Mouse (Mus musculus): ENCODE measurements around the gene Ttll5. TPM values are rescaled to one million over a fixed set of nuclear protein-coding genes. Genes with fewer than 3 reads are reported as not detected.

The Ttll5 gene
- polyA plus RNA-seq, 1 experiment: 88.4 TPM

DNA sequence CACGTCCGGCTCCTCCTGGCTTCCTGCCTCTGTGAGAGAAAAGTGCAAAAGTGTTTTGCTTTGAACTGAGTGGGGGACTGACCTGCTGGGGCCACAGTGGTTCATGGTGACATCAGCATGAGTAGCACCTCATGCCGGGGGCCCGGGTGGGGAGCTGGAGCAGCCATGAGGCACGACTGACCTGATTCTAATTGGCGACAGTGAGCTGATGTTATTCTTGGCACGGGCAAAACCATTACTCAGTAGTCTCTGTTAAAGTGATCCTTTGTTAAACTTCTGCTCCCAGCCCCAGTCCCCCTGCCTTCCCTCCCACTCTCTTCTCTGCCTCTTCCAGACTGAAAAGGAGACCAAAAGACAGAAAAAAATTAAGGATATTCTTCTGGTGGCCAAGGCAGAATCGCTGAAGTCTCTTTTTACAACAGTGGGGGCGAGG lies 176.2 kb downstream of the Ttll5 start:
- 33% methylated on average over 9 of the region's 9 CpGs for WGBS
- no peak overlapping the region for H3K27ac ChIP-seq (ENCODE audit: insufficient read depth, low read length)

GRCm38 (mm10) chr12:86001120-86001655 lies 176.7 kb downstream of the Ttll5 start:
- no peak for DNase-seq
- Histone ChIP-seq H3K27ac (ENCODE audit: insufficient read depth, low read length) (no peak overlapping the region), H3K4me3 (replicated peaks; ENCODE audit: insufficient read depth, low read depth, low read length) (no peak overlapping the region), H3K4me1 (ENCODE audit: control insufficient read depth, insufficient read depth, low read length) (no peaks in the 10 kb centered on the region), H3K27me3 (ENCODE audit: control insufficient read depth, insufficient read depth, low read length) (no peaks in the 10 kb centered on the region)
- TF ChIP-seq POLR2A (IDR thresholded peaks at IDR 0.05; ENCODE audit: borderline replicate concordance, insufficient read depth, low read length): no peak
- no peak for TF ChIP-seq CTCF (IDR thresholded peaks at IDR 0.05; ENCODE audit: borderline replicate concordance, insufficient read depth, low read depth, low read length)
- 64% methylated on average over 7 of the region's 7 CpGs for WGBS

More for the DNA sequence above, 176.2 kb downstream of the Ttll5 start:
- Histone ChIP-seq H3K4me1 (ENCODE audit: control insufficient read depth, insufficient read depth, low read length) (no peaks in the 10 kb centered on the region), H3K27me3 (ENCODE audit: control insufficient read depth, insufficient read depth, low read length) (no peaks in the 10 kb centered on the region), H3K4me3 (replicated peaks; ENCODE audit: insufficient read depth, low read depth, low read length) (no peak overlapping the region)
- DNase-seq: peak in 1 of 2 experiments; percentile 24
- TF ChIP-seq POLR2A (IDR thresholded peaks at IDR 0.05; ENCODE audit: borderline replicate concordance, insufficient read depth, low read length): no peak
- no peak for TF ChIP-seq CTCF (IDR thresholded peaks at IDR 0.05; ENCODE audit: borderline replicate concordance, insufficient read depth, low read depth, low read length)

DNA sequence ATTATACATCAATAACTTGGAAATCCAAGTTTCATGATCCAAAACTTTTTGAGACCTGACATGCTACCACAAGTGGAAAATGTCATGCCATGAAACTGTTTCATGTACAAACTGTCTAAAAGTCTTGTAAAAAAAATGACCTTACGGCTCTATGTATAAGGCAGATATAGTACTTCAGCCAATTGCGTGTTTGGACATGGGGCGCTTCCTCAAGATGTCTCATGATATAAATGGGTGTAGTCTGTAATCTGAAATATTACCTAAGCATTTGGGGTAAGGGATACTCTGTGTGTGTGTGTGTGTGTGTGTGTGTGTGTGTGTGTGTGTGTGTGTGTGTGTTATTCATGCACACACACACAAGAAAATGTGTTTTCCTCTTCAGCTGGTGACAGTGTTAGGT lies 180.2 kb downstream of the Ttll5 start:
- TF ChIP-seq CTCF (IDR thresholded peaks at IDR 0.05; ENCODE audit: borderline replicate concordance, insufficient read depth, low read depth, low read length) (no peak), POLR2A (IDR thresholded peaks at IDR 0.05; ENCODE audit: borderline replicate concordance, insufficient read depth, low read length) (no peak)
- over 99% methylated on average over 3 of the region's 3 CpGs for WGBS
- no peaks in the 10 kb centered on the region for H3K27me3 ChIP-seq (ENCODE audit: control insufficient read depth, insufficient read depth, low read length)
- H3K27ac ChIP-seq (ENCODE audit: insufficient read depth, low read length): no peak overlapping the region
- no peaks in the 10 kb centered on the region for H3K4me1 ChIP-seq (ENCODE audit: control insufficient read depth, insufficient read depth, low read length)
- DNase-seq: no peak
- no peak overlapping the region for H3K4me3 ChIP-seq (replicated peaks; ENCODE audit: insufficient read depth, low read depth, low read length)

GRCm38 (mm10) chr12:86007377-86007776 lies 182.9 kb downstream of the Ttll5 start:
- 75% methylated on average over 3 of the region's 3 CpGs for WGBS
- Histone ChIP-seq H3K27ac (ENCODE audit: insufficient read depth, low read length) (no peak overlapping the region), H3K4me3 (replicated peaks; ENCODE audit: insufficient read depth, low read depth, low read length) (no peak overlapping the region), H3K4me1 (ENCODE audit: control insufficient read depth, insufficient read depth, low read length) (no peaks in the 10 kb centered on the region), H3K27me3 (ENCODE audit: control insufficient read depth, insufficient read depth, low read length) (no peaks in the 10 kb centered on the region)
- no peak for DNase-seq
- TF ChIP-seq CTCF (IDR thresholded peaks at IDR 0.05; ENCODE audit: borderline replicate concordance, insufficient read depth, low read depth, low read length) (no peak), POLR2A (IDR thresholded peaks at IDR 0.05; ENCODE audit: borderline replicate concordance, insufficient read depth, low read length) (no peak)

DNA sequence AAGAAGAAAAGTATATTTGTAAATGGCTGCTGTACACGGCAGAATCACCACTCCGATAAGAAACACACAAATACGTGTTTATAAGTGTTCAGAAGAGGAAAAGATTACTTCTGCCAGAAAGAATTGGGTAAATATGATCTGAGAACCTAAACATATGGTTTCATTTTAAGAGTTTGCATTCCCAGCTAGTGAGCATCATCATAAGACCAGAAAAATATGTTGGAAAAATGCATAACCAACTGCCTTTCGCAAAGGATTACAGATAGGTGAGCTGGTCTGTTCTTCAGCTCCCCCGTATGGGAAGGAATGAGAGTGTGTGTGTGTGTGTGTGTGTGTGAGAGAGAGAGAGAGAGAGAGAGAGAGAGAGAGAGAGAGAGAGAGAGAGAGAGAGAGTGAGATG lies 186.2 kb downstream of the Ttll5 start:
- no peak for DNase-seq
- no peak overlapping the region for H3K4me3 ChIP-seq (replicated peaks; ENCODE audit: insufficient read depth, low read depth, low read length)
- TF ChIP-seq POLR2A (IDR thresholded peaks at IDR 0.05; ENCODE audit: borderline replicate concordance, insufficient read depth, low read length): no peak
- TF ChIP-seq CTCF (IDR thresholded peaks at IDR 0.05; ENCODE audit: borderline replicate concordance, insufficient read depth, low read depth, low read length): no peak

DNA sequence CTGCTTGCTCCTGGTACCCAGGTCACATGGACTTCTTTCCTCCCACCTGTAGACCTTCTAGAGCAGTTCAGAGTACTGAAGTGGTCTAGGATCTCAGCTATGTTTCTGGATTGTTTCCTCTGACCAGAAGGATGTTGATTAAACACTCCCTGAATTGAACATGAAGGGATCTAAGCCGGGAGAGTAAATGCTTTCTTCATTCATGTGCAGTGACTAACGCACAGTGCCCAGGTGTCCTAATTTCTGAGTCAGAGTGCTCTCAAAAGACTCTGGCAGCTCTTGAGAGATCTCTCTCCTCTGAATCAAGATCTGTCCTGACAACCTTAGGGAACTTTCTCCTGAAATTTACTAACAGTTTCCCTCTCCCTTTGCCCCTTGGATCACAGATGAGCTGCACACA lies 187.7 kb downstream of the Ttll5 start:
- DNase-seq: no peak
- H3K4me3 ChIP-seq (replicated peaks; ENCODE audit: insufficient read depth, low read depth, low read length): no peak overlapping the region
- WGBS: 92% methylated on average over 2 of the region's 2 CpGs
- no peaks in the 10 kb centered on the region; the same call in 1 of the 2 replicates for H3K4me1 ChIP-seq (ENCODE audit: control insufficient read depth, insufficient read depth, low read length)
- H3K27ac ChIP-seq (ENCODE audit: insufficient read depth, low read length): no peak overlapping the region
- no peaks in the 10 kb centered on the region for H3K27me3 ChIP-seq (ENCODE audit: control insufficient read depth, insufficient read depth, low read length)
- TF ChIP-seq CTCF (IDR thresholded peaks at IDR 0.05; ENCODE audit: borderline replicate concordance, insufficient read depth, low read depth, low read length): no peak
- TF ChIP-seq POLR2A (IDR thresholded peaks at IDR 0.05; ENCODE audit: borderline replicate concordance, insufficient read depth, low read length): no peak

More for the DNA sequence above, 186.2 kb downstream of the Ttll5 start:
- no peaks in the 10 kb centered on the region; the same call in 1 of the 2 replicates for H3K4me1 ChIP-seq (ENCODE audit: control insufficient read depth, insufficient read depth, low read length)
- no peak overlapping the region for H3K27ac ChIP-seq (ENCODE audit: insufficient read depth, low read length)
- no peaks in the 10 kb centered on the region for H3K27me3 ChIP-seq (ENCODE audit: control insufficient read depth, insufficient read depth, low read length)
- WGBS: 95% methylated on average over 5 of the region's 5 CpGs

DNA sequence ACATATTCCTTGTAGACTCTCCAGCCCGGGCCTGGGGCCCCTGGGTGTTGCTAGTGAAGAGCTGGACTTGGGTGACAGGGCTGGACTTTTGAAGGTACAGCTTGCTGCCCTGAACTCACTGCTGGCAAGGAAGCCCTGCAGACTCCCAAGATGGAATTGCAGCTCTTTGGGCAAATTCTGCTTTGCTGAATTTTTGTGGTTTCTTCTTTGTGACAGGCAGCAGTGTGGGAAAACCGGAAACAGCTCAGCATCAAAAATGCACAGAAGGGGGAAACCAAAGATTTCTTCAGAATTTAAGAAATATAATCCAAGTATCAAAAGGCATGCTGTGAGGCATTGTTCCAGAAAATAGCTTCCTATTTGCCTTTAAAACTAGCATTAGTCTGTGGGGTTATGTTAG lies 189.7 kb downstream of the Ttll5 start:
- Histone ChIP-seq H3K4me3 (replicated peaks; ENCODE audit: insufficient read depth, low read depth, low read length) (no peak overlapping the region), H3K27me3 (ENCODE audit: control insufficient read depth, insufficient read depth, low read length) (no peaks in the 10 kb centered on the region), H3K27ac (ENCODE audit: insufficient read depth, low read length) (no peak overlapping the region), H3K4me1 (ENCODE audit: control insufficient read depth, insufficient read depth, low read length) (no peaks in the 10 kb centered on the region; the same call in 1 of the 2 replicates)
- TF ChIP-seq CTCF (IDR thresholded peaks at IDR 0.05; ENCODE audit: borderline replicate concordance, insufficient read depth, low read depth, low read length) (no peak), POLR2A (IDR thresholded peaks at IDR 0.05; ENCODE audit: borderline replicate concordance, insufficient read depth, low read length) (no peak)
- DNase-seq: no peak
- WGBS: 87% methylated on average over 2 of the region's 2 CpGs

DNA sequence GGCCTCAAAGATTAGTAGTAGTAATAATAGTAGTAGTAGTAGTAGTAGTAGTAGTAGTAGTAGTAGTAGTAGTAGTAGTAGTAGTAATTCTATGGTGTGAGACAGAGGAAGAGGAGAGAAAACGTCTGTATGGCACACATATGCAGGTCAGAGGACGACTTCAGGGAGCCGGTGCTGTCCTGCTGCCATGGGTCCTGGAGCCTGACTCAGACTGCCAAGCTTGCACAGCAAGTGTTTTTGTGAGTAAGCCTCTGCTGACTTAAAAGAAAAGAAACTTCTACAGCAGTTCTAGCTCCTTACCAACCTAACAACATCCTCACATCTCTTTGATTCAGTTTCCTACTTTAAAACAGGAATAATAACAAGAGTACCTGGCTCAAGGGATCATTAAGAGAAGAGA lies 190.2 kb downstream of the Ttll5 start:
- 79% methylated on average over 3 of the region's 3 CpGs for WGBS
- no peaks in the 10 kb centered on the region for H3K27me3 ChIP-seq (ENCODE audit: control insufficient read depth, insufficient read depth, low read length)
- H3K4me3 ChIP-seq (replicated peaks; ENCODE audit: insufficient read depth, low read depth, low read length): no peak overlapping the region
- no peak for DNase-seq
- H3K4me1 ChIP-seq (ENCODE audit: control insufficient read depth, insufficient read depth, low read length): no peaks in the 10 kb centered on the region; the same call in 1 of the 2 replicates
- TF ChIP-seq POLR2A (IDR thresholded peaks at IDR 0.05; ENCODE audit: borderline replicate concordance, insufficient read depth, low read length): no peak
- TF ChIP-seq CTCF (IDR thresholded peaks at IDR 0.05; ENCODE audit: borderline replicate concordance, insufficient read depth, low read depth, low read length): no peak
- no peak overlapping the region for H3K27ac ChIP-seq (ENCODE audit: insufficient read depth, low read length)

All from cerebellum, adult 2 months (tissue).